Mouse (Mus musculus) brown adipose tissue, adult 24 weeks (tissue): ENCODE measurements at regions not wholly inside any gene's neighbourhood (a gene's known extent, or its start where the extent isn't known, plus 50 kb on each side); places are given as distances from the start of the nearest gene placed in this dataset.

Source experiments
- H3K27ac ChIP-seq: fragments of 200-500 bp; replicated peaks from 2 replicates; pipeline ENCODE4 v1.5.1; 2012; ENCODE audit warnings: low read depth, mild to moderate bottlenecking, low read length
- H3K4me1 ChIP-seq: fragments of 200-500 bp; 2 replicates; pipeline ENCODE4 v1.6.1; 2012; ENCODE audit warnings: low read length, mixed read lengths; ENCODE audit not compliant: control insufficient read depth, insufficient read depth, insufficient read length
- H3K4me3 ChIP-seq: fragments of 200-500 bp; 2 replicates; pipeline ENCODE4 v1.5.1; 2012; ENCODE audit warnings: low read depth, mild to moderate bottlenecking, low read length, moderate library complexity; ENCODE audit not compliant: insufficient read depth

- Histone ChIP-seq H3K4me3 (no peak overlapping the region), H3K27ac (no peak overlapping the region), H3K4me1 (peaks cover 15% of the 10 kb centered on the region)
Measured at GRCm38 (mm10) chr2:92752156-92752555, 152.6 kb downstream of the Chst1 start.

GRCm38 (mm10) chr2:92752794-92753193, 153.3 kb downstream of the Chst1 start:
- Histone ChIP-seq H3K4me3 (no peak overlapping the region), H3K27ac (no peak overlapping the region), H3K4me1 (peaks cover 15% of the 10 kb centered on the region)

DNA sequence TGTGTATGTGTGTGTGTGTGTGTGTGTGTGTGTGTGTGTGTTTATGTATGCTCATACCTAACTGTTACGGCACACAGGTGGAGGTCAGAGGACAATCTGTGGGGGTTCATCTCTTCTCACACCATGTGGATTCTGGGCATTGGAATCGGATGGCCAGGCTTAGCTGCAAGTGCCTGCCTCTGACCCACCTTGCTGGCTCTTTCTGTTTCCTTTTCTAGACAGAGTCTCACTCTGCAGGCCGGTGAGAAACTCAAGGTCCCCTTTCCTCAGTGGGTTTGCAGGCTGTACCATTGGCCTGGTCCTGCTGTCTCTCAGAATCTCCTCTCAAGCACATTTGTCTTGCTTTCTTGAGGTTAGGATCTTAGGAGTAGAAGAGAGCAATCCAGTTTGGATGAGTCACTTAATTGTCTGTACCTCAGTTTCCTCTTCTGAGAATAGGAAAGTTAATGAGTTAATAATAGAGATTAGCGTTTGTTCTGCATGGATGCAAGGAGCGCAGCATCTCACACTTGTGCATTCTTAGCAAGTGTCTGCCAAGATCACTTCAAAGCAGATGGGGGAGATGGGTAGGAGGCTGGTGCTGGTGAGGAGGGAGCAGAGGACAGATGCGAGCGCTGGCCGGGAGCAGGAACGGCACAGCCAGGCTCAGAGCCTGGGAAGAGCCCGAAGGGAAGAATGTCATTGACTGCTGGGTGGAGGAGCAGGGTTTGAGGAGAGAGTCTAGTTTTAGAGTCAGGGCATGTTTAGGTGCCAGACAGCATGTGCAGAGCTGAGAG, 155.2 kb downstream of the Chst1 start:
- no peak overlapping the region for H3K27ac ChIP-seq
- H3K4me1 ChIP-seq: peaks cover 15% of the 10 kb centered on the region
- no peak overlapping the region for H3K4me3 ChIP-seq

- peaks cover 5% of the 10 kb centered on the region for H3K4me1 ChIP-seq
- no peak overlapping the region for H3K4me3 ChIP-seq
- no peak overlapping the region for H3K27ac ChIP-seq
Measured at GRCm38 (mm10) chr2:92756491-92756890, 157.0 kb downstream of the Chst1 start.

- no peak overlapping the region for H3K27ac ChIP-seq
- no peaks in the 10 kb centered on the region for H3K4me1 ChIP-seq
- H3K4me3 ChIP-seq: no peak overlapping the region
Measured at GRCm38 (mm10) chr2:92758775-92759174, 156.1 kb upstream of the Syt13 start.

GRCm38 (mm10) chr2:92763881-92764635, 150.8 kb upstream of the Syt13 start:
- H3K27ac ChIP-seq: no peak overlapping the region
- H3K4me1 ChIP-seq: no peaks in the 10 kb centered on the region
- no peak overlapping the region for H3K4me3 ChIP-seq

DNA sequence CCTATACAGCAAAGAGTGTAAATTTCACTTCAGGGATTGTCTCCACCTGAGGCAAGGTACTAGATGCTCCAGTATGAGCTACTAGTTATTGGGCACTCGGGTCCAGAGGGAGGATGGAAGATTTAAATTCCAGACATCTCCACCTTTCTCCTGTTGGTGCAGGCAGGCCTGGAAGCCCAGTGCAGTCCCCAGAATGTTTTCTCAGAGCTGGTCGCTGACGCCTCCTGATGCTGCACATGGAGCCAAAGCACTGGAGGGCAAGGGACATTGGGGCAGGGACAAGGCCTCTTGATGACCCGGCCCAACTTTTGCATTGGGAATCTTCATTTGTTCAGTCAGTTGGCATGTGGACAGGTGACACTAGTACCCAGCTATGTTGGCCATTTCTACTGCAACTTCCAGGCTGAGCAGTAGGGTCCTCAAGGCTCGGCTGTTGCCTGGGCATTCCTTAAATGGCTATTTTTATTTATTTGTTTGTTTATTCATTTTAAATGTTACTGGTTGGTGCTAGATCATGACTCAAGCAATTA, 147.4 kb upstream of the Syt13 start:
- Histone ChIP-seq H3K4me3 (no peak overlapping the region), H3K4me1 (no peaks in the 10 kb centered on the region), H3K27ac (no peak overlapping the region)

- no peak overlapping the region for H3K27ac ChIP-seq
- no peak overlapping the region for H3K4me3 ChIP-seq
- H3K4me1 ChIP-seq: no peaks in the 10 kb centered on the region
Measured at GRCm38 (mm10) chr2:92768088-92768487, 146.8 kb upstream of the Syt13 start.

DNA sequence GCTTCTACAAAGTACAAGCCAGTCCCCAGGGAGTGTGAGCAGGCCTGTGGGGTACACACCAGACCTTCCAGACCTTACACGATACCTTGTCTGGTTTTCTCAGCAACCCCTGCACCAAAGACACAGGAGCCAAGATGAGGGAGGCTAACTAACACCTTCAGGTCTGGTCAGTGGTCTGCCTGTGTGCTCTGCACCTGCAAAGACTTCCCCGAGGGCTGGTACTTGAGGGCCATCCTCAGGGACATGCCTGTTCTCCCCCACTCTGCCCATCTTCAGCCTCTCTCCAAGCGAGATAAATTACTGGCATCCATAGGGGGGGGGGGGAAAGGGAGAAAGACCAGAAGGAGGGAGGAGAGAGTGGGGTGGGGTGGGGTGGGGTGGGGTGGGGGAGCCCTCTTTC, 145.8 kb upstream of the Syt13 start:
- H3K4me3 ChIP-seq: no peak overlapping the region
- no peak overlapping the region for H3K27ac ChIP-seq
- H3K4me1 ChIP-seq: no peaks in the 10 kb centered on the region

- H3K27ac ChIP-seq: no peak overlapping the region
- H3K4me1 ChIP-seq: no peaks in the 10 kb centered on the region
- no peak overlapping the region for H3K4me3 ChIP-seq
Measured at GRCm38 (mm10) chr2:92770098-92770497, 144.8 kb upstream of the Syt13 start.

DNA sequence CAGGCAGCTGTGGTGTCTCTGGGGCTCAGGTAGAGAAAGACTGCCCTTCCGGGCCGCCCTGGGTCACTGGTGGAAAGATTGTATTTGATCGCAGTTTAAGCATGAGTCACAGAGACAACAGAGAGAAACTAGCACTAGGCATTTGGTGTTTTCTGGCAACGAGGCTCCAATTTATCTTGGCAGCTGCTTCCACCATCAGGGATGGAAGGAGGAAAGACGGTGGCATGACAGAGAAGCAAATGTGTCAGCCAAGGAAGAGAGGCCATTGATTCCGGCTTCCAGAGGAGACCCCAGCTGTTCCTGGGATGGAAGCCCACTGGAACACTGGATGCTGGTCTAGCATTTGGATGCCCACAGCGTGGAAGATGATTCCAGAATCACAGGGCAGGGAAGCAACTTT, 142.3 kb upstream of the Syt13 start:
- no peak overlapping the region for H3K4me3 ChIP-seq
- no peaks in the 10 kb centered on the region for H3K4me1 ChIP-seq
- H3K27ac ChIP-seq: no peak overlapping the region

GRCm38 (mm10) chr2:92776497-92776896, 138.4 kb upstream of the Syt13 start:
- no peak overlapping the region for H3K27ac ChIP-seq
- no peak overlapping the region for H3K4me3 ChIP-seq

DNA sequence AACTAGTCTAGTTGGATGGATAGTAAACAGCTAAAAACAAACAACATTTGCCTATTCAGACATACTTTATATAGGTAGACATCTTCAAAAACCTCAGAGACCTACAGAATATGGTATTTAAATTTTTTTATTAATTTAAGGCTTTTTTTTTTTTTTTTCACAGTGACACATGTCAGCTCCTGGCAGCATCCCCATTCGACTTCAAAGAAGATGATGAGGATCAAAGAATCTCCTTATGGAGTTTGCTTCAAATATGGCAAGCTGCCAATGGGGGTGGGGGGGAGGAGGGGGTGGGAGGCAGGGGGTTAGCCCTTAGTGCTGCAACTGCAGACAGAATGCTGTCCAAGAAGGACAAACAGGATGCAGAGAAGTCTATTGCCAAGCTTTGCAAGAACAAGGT, 135.8 kb upstream of the Syt13 start:
- no peaks in the 10 kb centered on the region for H3K4me1 ChIP-seq
- H3K27ac ChIP-seq: no peak overlapping the region
- no peak overlapping the region for H3K4me3 ChIP-seq

More at GRCm38 (mm10) chr2:92776497-92776896, 138.4 kb upstream of the Syt13 start:
- no peaks in the 10 kb centered on the region for H3K4me1 ChIP-seq

- H3K27ac ChIP-seq: no peak overlapping the region
- H3K4me3 ChIP-seq: no peak overlapping the region
- H3K4me1 ChIP-seq: no peaks in the 10 kb centered on the region
Measured at GRCm38 (mm10) chr2:92780021-92780420, 134.9 kb upstream of the Syt13 start.

DNA sequence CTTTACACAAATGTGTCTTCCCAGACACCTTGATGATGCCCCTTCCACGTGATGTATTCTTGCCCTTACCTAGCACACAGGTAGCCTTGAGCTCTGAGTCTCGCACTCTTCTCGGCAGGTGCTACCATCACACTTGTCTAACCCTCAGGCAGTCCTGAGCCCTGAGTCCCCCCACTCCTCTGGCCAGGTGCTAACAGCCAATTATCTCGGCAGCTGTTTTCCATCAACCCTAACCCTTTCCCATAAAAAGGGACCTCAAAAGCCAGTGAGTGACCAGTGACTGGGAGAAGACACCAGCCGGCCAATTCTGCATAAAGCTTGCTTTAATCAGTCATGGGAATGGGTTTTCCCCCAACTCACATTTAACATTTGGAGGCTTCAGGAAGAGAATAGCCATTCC, 133.4 kb upstream of the Syt13 start:
- no peak overlapping the region for H3K27ac ChIP-seq
- no peak overlapping the region for H3K4me3 ChIP-seq
- H3K4me1 ChIP-seq: no peaks in the 10 kb centered on the region

- H3K4me3 ChIP-seq: no peak overlapping the region
- no peaks in the 10 kb centered on the region for H3K4me1 ChIP-seq
- no peak overlapping the region for H3K27ac ChIP-seq
Measured at GRCm38 (mm10) chr2:92782621-92783020, 132.3 kb upstream of the Syt13 start.
